In genomic region chr16:76201773-76202571, GRCm38 (mm10) we compare ENCODE assay signal across 10 mouse cellular contexts.
DNase-seq lines count a peak whose midpoint lies in the region; ATAC-seq and TF ChIP-seq lines count a peak whose summit lies in the region.
"Had no signal": no experiment of that assay in that cellular context is flagged by ENCODE, and none has a peak within 500 bp of the region (broad histone marks: within the 10 kb centered on the region; RNA-seq: fewer than 3 reads in every experiment).

No protein-coding gene starts in this region.

- no peak overlapping the region for H3K27ac ChIP-seq in bone marrow, adult 2 months (ENCODE audit: control insufficient read depth, insufficient read depth, low read depth, low read length, poor library complexity)
- H3K27ac ChIP-seq in small intestine, adult 2 months (ENCODE audit: insufficient read depth, low read depth, low read length), result peak overlapping the region; percentile 79
- H3K27ac ChIP-seq: heart, embryonic 13.5 days; midbrain, embryonic 12.5 days had no signal

- no peaks in the 10 kb centered on the region for H3K4me1 ChIP-seq in bone marrow, adult 2 months (ENCODE audit: control insufficient read depth, insufficient read depth, low read length)
- peaks cover 7% of the 10 kb centered on the region; the same call in 1 of the 2 replicates for H3K4me1 ChIP-seq in small intestine, adult 2 months (ENCODE audit: control insufficient read depth, insufficient read depth, insufficient read length, low read length)
- H3K4me1 ChIP-seq: heart, embryonic 13.5 days; midbrain, embryonic 12.5 days had no signal

- no peak for ATAC-seq in monocyte, adult 5-6 weeks (replicated peaks; ENCODE audit: insufficient number of reproducible peaks, low FRiP score, low TSS enrichment, poor library complexity, severe bottlenecking)

- H3K4me3 ChIP-seq in bone marrow, adult 2 months (replicated peaks; ENCODE audit: control insufficient read depth, low read depth, low read length), result no peak overlapping the region
- H3K4me3 ChIP-seq in small intestine, adult 2 months (ENCODE audit: low read depth, low read length), result no peak overlapping the region
- H3K4me3 ChIP-seq: heart, embryonic 13.5 days; midbrain, embryonic 12.5 days had no signal

- 0 out of 2 replicates have a peak, but pooled peaks have one; percentile 25 for TF ChIP-seq CTCF in bone marrow, adult 2 months (IDR thresholded peaks at IDR 0.05; ENCODE audit: control insufficient read depth, insufficient read depth, low read length)
- TF ChIP-seq CTCF in small intestine, adult 2 months (IDR thresholded peaks at IDR 0.05; ENCODE audit: extremely low read depth, insufficient read length, insufficient replicate concordance, low read depth, low read length), result peak; percentile 52; the same call in 1 of the 2 replicates

- 40% methylated on average over 11 of the region's 11 CpGs for WGBS in bone marrow, adult 2 months
- 14% methylated on average over 11 of the region's 11 CpGs for WGBS in small intestine, adult 2 months

- no peaks in the 10 kb centered on the region for H3K36me3 ChIP-seq in small intestine, adult 2 months (ENCODE audit: control insufficient read depth, insufficient read depth, low read length)
- H3K36me3 ChIP-seq: heart, embryonic 13.5 days; midbrain, embryonic 12.5 days had no signal

- intact Hi-C loops in gastrocnemius, postnatal 14 days (cut with DNase I; ENCODE audit: low total_unique reads), result loop anchor here (10.0 kb wide), 1 partner anchor 583 kb away; no protein-coding TSS in a partner anchor
- intact Hi-C loops in gastrocnemius, postnatal 36 days (cut with DNase I), result loop anchor here (10.0 kb wide), 3 partner anchors 563 to 663 kb away; no protein-coding TSS in a partner anchor

- TF ChIP-seq POLR2A in bone marrow, adult 2 months (IDR thresholded peaks at IDR 0.05; ENCODE audit: borderline replicate concordance, control insufficient read depth, low read depth, low read length), result no peak
- TF ChIP-seq POLR2A in small intestine, adult 2 months (IDR thresholded peaks at IDR 0.05; ENCODE audit: low read depth, low read length), result no peak

- peak; percentile 10 for DNase-seq in gastrocnemius, postnatal 14 days
- DNase-seq in gastrocnemius, postnatal 36 days, result no peak
- peak; percentile 79 for DNase-seq in CD4-positive helper T cell, adult 2 months (ENCODE audit: low read depth, low spot score)
- DNase-seq in gastrocnemius, postnatal 25 days, result peak; percentile 30
- peak; percentile 50 to 66 for DNase-seq in kidney, postnatal 4 days

- H3K27me3 ChIP-seq in small intestine, adult 2 months (ENCODE audit: control insufficient read depth, insufficient read depth, low read length), result no peaks in the 10 kb centered on the region
- H3K27me3 ChIP-seq: heart, embryonic 13.5 days; midbrain, embryonic 12.5 days had no signal

Comparison
In these comparisons a context has a peak if more than half of its experiments do, and no peak if none do; other contexts are left out.
1. DNase-seq: peak in gastrocnemius, postnatal 14 days (single experiment), CD4-positive helper T cell, adult 2 months (single experiment), gastrocnemius, postnatal 25 days (single experiment) and kidney, postnatal 4 days (2 of 2); none in gastrocnemius, postnatal 36 days (0 of 2).